Mouse (Mus musculus) embryonic fibroblast, embryonic 13.5 days (primary cell): ENCODE data around the gene Topbp1.

Experiments used
- CTCF ChIP-seq: IDR thresholded peaks from 2 replicates; pipeline ENCODE4 v1.5.1; 2011; ENCODE audit warnings: mild to moderate bottlenecking, control low read depth, low read length, moderate library complexity, borderline replicate concordance; ENCODE audit not compliant: insufficient read depth
- POLR2A ChIP-seq: IDR thresholded peaks from 2 replicates; pipeline ENCODE4 v1.6.1; 2011; ENCODE audit warnings: low read depth, mild to moderate bottlenecking, control low read depth, low read length, moderate library complexity

DNA sequence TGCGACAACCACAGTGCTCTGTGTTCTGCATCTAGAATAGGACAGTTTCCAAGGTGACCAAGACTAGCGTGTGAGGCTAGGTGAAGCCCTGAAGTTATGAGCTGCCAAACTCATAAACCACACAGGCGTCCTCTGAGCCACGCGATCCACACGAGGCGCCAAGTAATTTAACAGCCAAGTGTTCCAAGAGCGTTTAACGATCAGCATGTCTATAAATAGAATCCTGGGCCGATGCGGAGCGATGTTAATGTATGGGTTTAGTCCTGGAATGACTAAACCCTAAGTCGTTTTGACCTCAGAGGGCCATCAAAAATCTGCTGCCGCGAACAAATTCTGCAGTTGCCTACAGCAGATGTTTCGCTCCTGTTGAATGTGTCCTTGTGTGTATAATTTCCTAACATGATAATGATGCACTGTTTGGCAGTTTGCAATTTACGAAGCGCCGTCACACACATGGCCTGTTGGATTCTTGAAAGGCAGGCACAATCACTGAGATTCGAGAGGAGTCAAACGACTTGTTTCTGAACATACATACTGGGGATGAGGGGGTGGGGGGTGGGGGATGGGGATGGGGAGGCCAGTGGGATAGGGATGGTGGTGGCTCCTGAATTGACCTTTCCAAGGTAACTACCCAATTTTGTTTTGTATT lies 93.6 kb downstream of the Topbp1 start:
- TF ChIP-seq CTCF (no peak), POLR2A (no peak)
